Mouse (Mus musculus) brain, adult 2 months (tissue): ENCODE data around the gene Taar6.

Source experiments
- DNase-seq: peaks from one replicate; pipeline ENCODE4 v3.0.0; 2011; ENCODE audit warnings: low read depth, low spot score

The Taar6 gene

GRCm38 (mm10) chr10:23937613-23938012 is 47.8 kb downstream of the Taar6 start:
- DNase-seq, result no peak
